In genomic region chr10:26995987-26996386, GRCm38 (mm10) we compare ENCODE assay signal across 7 mouse cellular contexts.
DNase-seq lines count a peak whose midpoint lies in the region; TF ChIP-seq lines count a peak whose summit lies in the region.

No protein-coding gene starts in this region.

- no peaks in the 10 kb centered on the region for H3K79me2 ChIP-seq in liver, adult 2 months (ENCODE audit: control insufficient read depth, insufficient read depth, low read length)
- H3K79me2 ChIP-seq in MEL (ENCODE audit: control insufficient read depth, insufficient read depth, low read length, poor library complexity) (no peaks in the 10 kb centered on the region), myocyte (ENCODE audit: control insufficient read depth, insufficient read depth) (no peaks in the 10 kb centered on the region)

- peak; percentile 79 to 89 for TF ChIP-seq EP300 in MEL (IDR thresholded peaks at IDR 0.05; ENCODE audit: low read depth in 1 of 2, low read length in 2 of 2)

- TF ChIP-seq CTCF in liver, adult 2 months (IDR thresholded peaks at IDR 0.05; ENCODE audit: low read depth, low read length): no peak
- TF ChIP-seq CTCF in MEL (IDR thresholded peaks at IDR 0.05 in 2 of 3, conservative IDR thresholded peaks at IDR 0.05 in 1 of 3; ENCODE audit: control insufficient read depth in 1 of 3, insufficient read depth in 1 of 3, low read depth in 2 of 3, low read length in 3 of 3, poor library complexity in 1 of 3, severe bottlenecking in 1 of 3): no peak

- no peak overlapping the region for H3K4me3 ChIP-seq in liver, adult 2 months (ENCODE audit: insufficient read depth, low read depth, low read length)
- H3K4me3 ChIP-seq in MEL (ENCODE audit: control insufficient read depth in 1 of 2, insufficient read depth in 1 of 2, low read depth in 2 of 2, low read length in 2 of 2) (no peak overlapping the region), myocyte (no peak overlapping the region)

- DNase-seq in liver, adult 2 months (ENCODE audit: extremely low read depth, low read depth, low spot score): peak; percentile 70
- DNase-seq in liver (no peak), MEL (ENCODE audit: low read depth, low spot score) (peak; percentile 57)
- peak; percentile 65 for DNase-seq in fibroblast of lung, adult 2 months (ENCODE audit: low read depth)
- DNase-seq in cerebellum, adult 18-20 months: no peak
- no peak for DNase-seq in urinary bladder, postnatal 10 days (ENCODE audit: low spot score)

- no peak for TF ChIP-seq POLR2A in liver, adult 2 months (IDR thresholded peaks at IDR 0.05; ENCODE audit: extremely low read depth, insufficient read depth, low read length)
- no peak for TF ChIP-seq POLR2A in MEL (IDR thresholded peaks at IDR 0.05; ENCODE audit: control insufficient read depth in 1 of 2, insufficient read depth in 1 of 2, low read depth in 1 of 2, low read length in 2 of 2, poor library complexity in 1 of 2)
- no peak for TF ChIP-seq POLR2A in myocyte (IDR thresholded peaks at IDR 0.05; ENCODE audit: insufficient read length, low read depth)

- H3K4me2 ChIP-seq in myocyte (ENCODE audit: low read depth): peak overlapping the region; percentile 75

- H3ac ChIP-seq in myocyte (ENCODE audit: control insufficient read depth, insufficient read length): no peak overlapping the region

- no peak for TF ChIP-seq RAD21 in MEL (IDR thresholded peaks at IDR 0.05; ENCODE audit: low read depth, low read length)

- no peaks in the 10 kb centered on the region for H3K36me3 ChIP-seq in liver, adult 2 months (ENCODE audit: control insufficient read depth, insufficient read depth, low read length)
- H3K36me3 ChIP-seq in MEL (ENCODE audit: control insufficient read depth in 1 of 2, insufficient read depth in 2 of 2, low read length in 2 of 2) (peaks cover 0 to 11% of the 10 kb centered on the region in 2 experiments; a peak in 2 of 4 replicates), myocyte (ENCODE audit: control insufficient read depth, insufficient read depth) (peaks cover 3% of the 10 kb centered on the region)

- H3K27me3 ChIP-seq in liver, adult 2 months (ENCODE audit: control insufficient read depth, insufficient read depth, low read length): no peaks in the 10 kb centered on the region
- no peaks in the 10 kb centered on the region; a peak in 1 of 4 replicates for H3K27me3 ChIP-seq in MEL (ENCODE audit: control insufficient read depth in 1 of 2, insufficient read depth in 2 of 2, low read length in 2 of 2)
- H3K27me3 ChIP-seq in myocyte (ENCODE audit: control insufficient read depth, insufficient read depth, insufficient read length): no peaks in the 10 kb centered on the region

- no peak overlapping the region for H3K9ac ChIP-seq in liver, adult 2 months (ENCODE audit: low read depth, low read length)
- H3K9ac ChIP-seq in MEL (ENCODE audit: control insufficient read depth, low read depth, low read length, poor library complexity, severe bottlenecking): no peak overlapping the region

- 14% methylated on average over 6 of the region's 6 CpGs for WGBS in liver, adult 2 months

- peaks cover 5% of the 10 kb centered on the region for H3K4me1 ChIP-seq in liver, adult 2 months (ENCODE audit: control insufficient read depth, insufficient read depth, low read length)
- peaks cover 0 to 8% of the 10 kb centered on the region in 2 experiments; a peak in 2 of 4 replicates for H3K4me1 ChIP-seq in MEL (ENCODE audit: control insufficient read depth in 1 of 2, insufficient read depth in 2 of 2, low read length in 2 of 2)

- no peak overlapping the region for H3K27ac ChIP-seq in liver, adult 2 months (replicated peaks; ENCODE audit: insufficient read depth, low read depth, low read length)
- no peak overlapping the region for H3K27ac ChIP-seq in MEL (ENCODE audit: control insufficient read depth, low read depth, low read length)

- H3K9me3 ChIP-seq in MEL (replicated peaks; ENCODE audit: insufficient read depth, low read length): no peaks in the 10 kb centered on the region

TF ChIP-seq in MEL, 35 proteins besides CTCF, POLR2A, EP300 and RAD21:
- TF ChIP-seq MYC (IDR thresholded peaks at IDR 0.05; ENCODE audit: low read depth, low read length) (no peak), MYB (IDR thresholded peaks at IDR 0.05; ENCODE audit: low read depth, low read length) (peak; percentile 51; the same call in 1 of the 2 replicates), TAL1 (IDR thresholded peaks at IDR 0.05; ENCODE audit: low read length) (peak; percentile 36; the same call in 1 of the 2 replicates), JUND (IDR thresholded peaks at IDR 0.05; ENCODE audit: low read depth, low read length) (peak; percentile 85), GATA1 (IDR thresholded peaks at IDR 0.05; ENCODE audit: low read depth, low read length) (peak; percentile 44; the same call in 1 of the 2 replicates), RCOR1 (IDR thresholded peaks at IDR 0.05; ENCODE audit: low read depth, low read length) (peak; percentile 68; the same call in 1 of the 2 replicates), ZKSCAN1 (IDR thresholded peaks at IDR 0.05; ENCODE audit: low read depth, low read length) (no peak), MAFK (IDR thresholded peaks at IDR 0.05; ENCODE audit: borderline replicate concordance, low read depth, low read length) (0 out of 2 replicates have a peak, but pooled peaks have one; percentile 17), TCF12 (IDR thresholded peaks at IDR 0.05; ENCODE audit: low read depth, low read length) (no peak), E2F4 (IDR thresholded peaks at IDR 0.05; ENCODE audit: borderline replicate concordance, low read depth, low read length) (no peak), USF2 (IDR thresholded peaks at IDR 0.05; ENCODE audit: borderline replicate concordance in 1 of 2, insufficient read depth in 1 of 2, low read depth in 1 of 2, low read length in 2 of 2) (no peak), ETS1 (IDR thresholded peaks at IDR 0.05; ENCODE audit: low read depth, low read length) (peak; percentile 57; the same call in 1 of the 2 replicates)

TF ChIP-seq in myocyte, 11 proteins besides CTCF, POLR2A, EP300 and RAD21:
- TF ChIP-seq CEBPB (IDR thresholded peaks at IDR 0.05; ENCODE audit: insufficient read depth, poor library complexity, severe bottlenecking): peak; percentile 92
- TF ChIP-seq SRF (IDR thresholded peaks at IDR 0.05; ENCODE audit: control insufficient read depth, insufficient read length, low read depth): no peak

Comparison
In these comparisons a context has a peak if more than half of its experiments do, and no peak if none do; other contexts are left out.
1. DNase-seq: peak in liver, adult 2 months (single experiment), MEL (single experiment) and fibroblast of lung, adult 2 months (single experiment); none in liver (single experiment), cerebellum, adult 18-20 months (0 of 2) and urinary bladder, postnatal 10 days (single experiment).